Mouse (Mus musculus) liver, postnatal 0 days (tissue): ENCODE results near the gene B3gnt2.

ENCODE experiments used
- CTCF ChIP-seq: sonication (generic); IDR thresholded peaks from 2 replicates; pipeline ENCODE4 v1.5.1; 2016; ENCODE audit warnings: antibody characterized with exemption, low read depth
- EP300 ChIP-seq: IDR thresholded peaks from 2 replicates; pipeline ENCODE4 v1.6.1; 2016; ENCODE audit warnings: antibody characterized with exemption, low read depth, mild to moderate bottlenecking

DNA sequence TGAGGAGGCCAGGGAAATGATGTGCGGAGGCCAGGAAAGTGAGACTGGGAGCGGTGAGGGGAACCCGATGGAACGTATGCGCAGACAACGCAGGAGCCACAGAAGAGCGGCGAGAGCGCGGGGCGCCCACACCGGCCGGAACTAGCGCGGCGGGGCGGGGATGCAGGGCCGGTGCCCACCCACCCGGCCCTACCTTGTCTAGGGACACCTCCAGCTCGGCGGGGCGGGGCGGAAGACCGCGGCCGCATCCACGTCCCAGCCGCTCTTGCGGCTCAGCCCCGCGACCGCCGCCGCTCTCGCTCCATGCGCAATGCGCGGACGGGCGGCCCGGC lies 1.5 kb downstream of the B3gnt2 start:
- no peak for TF ChIP-seq CTCF
- no peak for TF ChIP-seq EP300
